Mouse (Mus musculus): ENCODE measurements at regions not wholly inside any gene's neighbourhood (a gene's known extent, or its start where the extent isn't known, plus 50 kb on each side); places are given as distances from the start of the nearest gene placed in this dataset.

DNA sequence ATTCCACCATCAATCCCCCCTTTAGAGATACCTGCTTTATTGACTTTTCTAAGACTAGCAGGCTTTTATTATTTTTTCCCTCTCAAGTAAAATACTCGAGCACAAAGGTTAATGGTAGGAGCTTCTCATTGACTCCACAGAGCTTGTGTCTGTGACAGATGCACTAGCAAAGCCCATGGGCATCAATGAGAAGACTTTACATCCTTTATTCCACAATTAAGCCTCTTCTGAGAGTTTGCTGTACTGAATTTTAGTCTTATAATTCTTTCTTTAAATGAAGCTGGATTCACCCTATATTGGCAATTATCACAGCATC is 119.2 kb upstream of the Fbxl7 start:
- H3K4me1 ChIP-seq (ENCODE audit: control insufficient read depth in 1 of 2, insufficient read depth in 2 of 2), result peaks cover 0 to 6% of the 10 kb centered on the region in 2 experiments; a peak in 1 of 4 replicates
- no peak overlapping the region for H3K4me2 ChIP-seq (ENCODE audit: insufficient read depth, low read depth, poor library complexity, severe bottlenecking)
- no peaks in the 10 kb centered on the region for H3K9me3 ChIP-seq (replicated peaks; ENCODE audit: low read length)
- no peak for TF ChIP-seq SIN3A (IDR thresholded peaks at IDR 0.05; ENCODE audit: low read length)
- TF ChIP-seq POLR2A (IDR thresholded peaks at IDR 0.05; ENCODE audit: low read depth, low read length), result no peak
- TF ChIP-seq RCOR1 (conservative IDR thresholded peaks at IDR 0.05; ENCODE audit: low read depth, low read length), result no peak
- no peak for TF ChIP-seq USF2 (conservative IDR thresholded peaks at IDR 0.05; ENCODE audit: low read depth, low read length)
- no peak for TF ChIP-seq NRF1 (IDR thresholded peaks at IDR 0.05; ENCODE audit: low read depth, low read length)
- TF ChIP-seq ZKSCAN1 (IDR thresholded peaks at IDR 0.05; ENCODE audit: borderline replicate concordance, low read depth, low read length), result no peak
- TF ChIP-seq MAX (IDR thresholded peaks at IDR 0.05; ENCODE audit: low read length), result no peak
- H3K27me3 ChIP-seq (replicated peaks), result no peaks in the 10 kb centered on the region
- no peaks in the 10 kb centered on the region for H3K79me2 ChIP-seq (replicated peaks; ENCODE audit: control insufficient read depth, extremely low read depth, insufficient read depth, poor library complexity, severe bottlenecking)
- H3K36me3 ChIP-seq (replicated peaks in 1 of 2; ENCODE audit: control insufficient read depth in 1 of 2, insufficient read depth in 1 of 2, low read length in 1 of 2), result no peaks in the 10 kb centered on the region
- H3K9ac ChIP-seq (ENCODE audit: insufficient read depth, low read depth), result no peak overlapping the region
- no peak overlapping the region for H3K27ac ChIP-seq (ENCODE audit: insufficient read depth, low read depth)
- H3K4me3 ChIP-seq (replicated peaks in 1 of 3; ENCODE audit: low read depth in 2 of 3, low read length in 2 of 3, poor library complexity in 1 of 3), result no peak overlapping the region
- in situ Hi-C loops (cut with MboI; ENCODE audit: low pct_ligation_motif_present, low pct_unique_long_range_greater_than_20kb, low sequenced_read_pairs) (no loop called here), dilution Hi-C loops (cut with MboI; ENCODE audit: extremely low pct_ligation_motif_present, extremely low pct_unique_long_range_greater_than_20kb, low sequenced_read_pairs) (no loop called here)
- DNase-seq (ENCODE audit: extremely low read depth), result no peak

DNA sequence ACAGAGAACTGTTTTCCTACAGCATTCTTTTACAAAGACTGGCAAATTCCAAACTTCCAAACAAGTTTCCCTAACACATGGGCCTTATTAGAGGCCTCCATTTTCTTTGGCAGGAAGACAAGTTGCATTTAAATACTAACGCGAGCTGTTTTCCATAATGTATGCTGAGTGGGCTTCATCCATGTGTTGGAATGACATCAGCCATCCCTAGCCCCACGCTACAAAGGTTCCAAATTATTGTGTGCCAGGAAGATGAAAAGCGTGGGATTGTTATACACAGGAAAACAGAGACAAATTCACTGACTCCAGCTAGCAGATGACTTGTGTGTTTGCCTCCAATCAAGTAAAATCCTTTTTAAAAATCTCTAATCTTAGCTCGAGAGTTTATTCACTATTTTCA is 125.1 kb upstream of the Fbxl7 start:
- no peak overlapping the region for H3K9ac ChIP-seq (ENCODE audit: insufficient read depth, low read depth)
- H3K79me2 ChIP-seq (replicated peaks; ENCODE audit: control insufficient read depth, extremely low read depth, insufficient read depth, poor library complexity, severe bottlenecking), result no peaks in the 10 kb centered on the region
- H3K36me3 ChIP-seq (replicated peaks in 1 of 2; ENCODE audit: control insufficient read depth in 1 of 2, insufficient read depth in 1 of 2, low read length in 1 of 2), result no peaks in the 10 kb centered on the region
- H3K9me3 ChIP-seq (replicated peaks; ENCODE audit: low read length), result no peaks in the 10 kb centered on the region
- H3K4me2 ChIP-seq (ENCODE audit: insufficient read depth, low read depth, poor library complexity, severe bottlenecking), result no peak overlapping the region
- no peak for DNase-seq (ENCODE audit: extremely low read depth)
- no peaks in the 10 kb centered on the region for H3K4me1 ChIP-seq (ENCODE audit: control insufficient read depth in 1 of 2, insufficient read depth in 2 of 2)
- H3K4me3 ChIP-seq (replicated peaks in 1 of 3; ENCODE audit: low read depth in 2 of 3, low read length in 2 of 3, poor library complexity in 1 of 3), result no peak overlapping the region
- dilution Hi-C loops (cut with MboI; ENCODE audit: extremely low pct_ligation_motif_present, extremely low pct_unique_long_range_greater_than_20kb, low sequenced_read_pairs), result no loop called here
- TF ChIP-seq USF2 (conservative IDR thresholded peaks at IDR 0.05; ENCODE audit: low read depth, low read length) (no peak), HCFC1 (IDR thresholded peaks at IDR 0.05; ENCODE audit: low read depth, low read length) (no peak), MAZ (IDR thresholded peaks at IDR 0.05; ENCODE audit: low read depth, low read length) (no peak), ZMIZ1 (IDR thresholded peaks at IDR 0.05; ENCODE audit: low read depth, low read length) (no peak), CHD1 (IDR thresholded peaks at IDR 0.05; ENCODE audit: low read depth, low read length) (no peak), KAT2A (IDR thresholded peaks at IDR 0.05; ENCODE audit: insufficient replicate concordance, low read length) (no peak), TBP (conservative IDR thresholded peaks at IDR 0.05; ENCODE audit: low read depth, low read length) (no peak), MAFK (IDR thresholded peaks at IDR 0.05; ENCODE audit: insufficient replicate concordance, low read length) (no peak), PAX5 (IDR thresholded peaks at IDR 0.05; ENCODE audit: low read length) (no peak), SMC3 (IDR thresholded peaks at IDR 0.05; ENCODE audit: low read depth, low read length) (no peak), POLR2A (IDR thresholded peaks at IDR 0.05; ENCODE audit: low read depth, low read length) (no peak), MXI1 (IDR thresholded peaks at IDR 0.05; ENCODE audit: low read depth, low read length) (no peak), UBTF (IDR thresholded peaks at IDR 0.05; ENCODE audit: low read depth, low read length) (no peak), MEF2A (IDR thresholded peaks at IDR 0.05; ENCODE audit: borderline replicate concordance, low read depth, low read length) (no peak), NELFE (IDR thresholded peaks at IDR 0.05; ENCODE audit: low read depth, low read length) (no peak)
- in situ Hi-C loops (cut with MboI; ENCODE audit: low pct_ligation_motif_present, low pct_unique_long_range_greater_than_20kb, low sequenced_read_pairs), result no loop called here
- no peak overlapping the region for H3K27ac ChIP-seq (ENCODE audit: insufficient read depth, low read depth)
- H3K27me3 ChIP-seq (replicated peaks), result no peaks in the 10 kb centered on the region

All from CH12.LX (cell line).